Mouse (Mus musculus) ES-Bruce4 (cell line): Measurements from ENCODE around the gene Ankrd54. TPM values are rescaled to one million over a fixed set of nuclear protein-coding genes. Genes with fewer than 3 reads are reported as not detected.

ENCODE experiments used
- H3K27ac ChIP-seq: 2 replicates; pipeline ENCODE4 v1.5.1; 2012; ENCODE audit warnings: low read length, inconsistent platforms; ENCODE audit not compliant: insufficient read depth
- H3K27me3 ChIP-seq: 2 replicates; pipeline ENCODE4 v1.6.1; 2012; ENCODE audit warnings: mild to moderate bottlenecking, low read length, inconsistent platforms; ENCODE audit not compliant: control insufficient read depth, poor library complexity, insufficient read depth, severe bottlenecking
- H3K36me3 ChIP-seq: 2 replicates; pipeline ENCODE4 v1.6.1; 2012; ENCODE audit warnings: inconsistent platforms, mild to moderate bottlenecking, low read length, moderate library complexity; ENCODE audit not compliant: control insufficient read depth, poor library complexity, insufficient read depth, severe bottlenecking
- H3K4me1 ChIP-seq: one replicate; pipeline ENCODE4 v1.8.1; 2011; ENCODE audit warnings: low read length; ENCODE audit not compliant: control insufficient read depth, insufficient read depth
- H3K4me3 ChIP-seq: 2 replicates; pipeline ENCODE4 v1.5.1; 2011; ENCODE audit warnings: low read depth, mild to moderate bottlenecking, low read length
- H3K9ac ChIP-seq: 2 replicates; pipeline ENCODE4 v1.6.1; 2012; ENCODE audit warnings: low read depth, mild to moderate bottlenecking, inconsistent platforms; ENCODE audit not compliant: poor library complexity, severe bottlenecking
- H3K9me3 ChIP-seq: replicated peaks from 2 replicates; pipeline ENCODE4 v1.6.1; 2012; ENCODE audit warnings: mild to moderate bottlenecking, low read length, inconsistent platforms; ENCODE audit not compliant: control insufficient read depth, poor library complexity, insufficient read depth, severe bottlenecking
- CTCF ChIP-seq: IDR thresholded peaks from one replicate; pipeline ENCODE4 v1.8.1; 2011; ENCODE audit warnings: low read depth, low read length
- EP300 ChIP-seq: IDR thresholded peaks from 2 replicates; pipeline ENCODE4 v1.6.1; 2011; ENCODE audit warnings: low read depth, low read length; ENCODE audit not compliant: insufficient read depth
- POLR2A ChIP-seq: IDR thresholded peaks from one replicate; pipeline ENCODE4 v1.8.1; 2011; ENCODE audit warnings: low read length; ENCODE audit not compliant: insufficient read depth
- polyA plus RNA-seq: library from polyadenylated mRNA; stranded (reverse); fragments of >200 nt; gene quantifications from 2 replicates; pipeline ENCODE4 v1.2.4, GENCODE M21; 2011; ENCODE audit warnings: low read depth; ENCODE audit not compliant: missing spikeins, insufficient read depth, insufficient read length

Ankrd54 gene
- polyA plus RNA-seq, 1 experiment = 18.2 TPM

- no peak for TF ChIP-seq EP300
- TF ChIP-seq CTCF = no peak
- TF ChIP-seq POLR2A = no peak
- no peaks in the 10 kb centered on the region for H3K4me1 ChIP-seq
- H3K9me3 ChIP-seq = no peaks in the 10 kb centered on the region
- H3K27ac ChIP-seq = no peak overlapping the region
- H3K9ac ChIP-seq = peak overlapping the region; percentile 97
- H3K36me3 ChIP-seq = no peaks in the 10 kb centered on the region
- H3K27me3 ChIP-seq = no peaks in the 10 kb centered on the region
- no peak overlapping the region for H3K4me3 ChIP-seq
Observed at GRCm38 (mm10) chr15:79026511-79027290, 36.0 kb downstream of the Ankrd54 start.

- Histone ChIP-seq H3K9ac (peak overlapping the region; percentile 1; the same call in 1 of the 2 replicates), H3K4me3 (no peak overlapping the region), H3K9me3 (no peaks in the 10 kb centered on the region), H3K36me3 (no peaks in the 10 kb centered on the region), H3K27me3 (no peaks in the 10 kb centered on the region), H3K4me1 (no peaks in the 10 kb centered on the region), H3K27ac (no peak overlapping the region)
- TF ChIP-seq EP300 = no peak
- TF ChIP-seq CTCF = no peak
- no peak for TF ChIP-seq POLR2A
Observed at GRCm38 (mm10) chr15:79025687-79026308, 36.9 kb downstream of the Ankrd54 start.

GRCm38 (mm10) chr15:79023366-79023765 lies 39.3 kb downstream of the Ankrd54 start:
- H3K4me1 ChIP-seq = no peaks in the 10 kb centered on the region
- H3K36me3 ChIP-seq = no peaks in the 10 kb centered on the region
- H3K9me3 ChIP-seq = no peaks in the 10 kb centered on the region
- H3K27ac ChIP-seq = no peak overlapping the region
- H3K9ac ChIP-seq = no peak overlapping the region
- no peaks in the 10 kb centered on the region for H3K27me3 ChIP-seq
- TF ChIP-seq CTCF = no peak
- no peak for TF ChIP-seq POLR2A
- no peak for TF ChIP-seq EP300
- no peak overlapping the region for H3K4me3 ChIP-seq

- no peak overlapping the region for H3K27ac ChIP-seq
- no peaks in the 10 kb centered on the region for H3K9me3 ChIP-seq
- TF ChIP-seq POLR2A = no peak
- no peak for TF ChIP-seq EP300
- no peak for TF ChIP-seq CTCF
- H3K27me3 ChIP-seq = no peaks in the 10 kb centered on the region
- no peaks in the 10 kb centered on the region for H3K4me1 ChIP-seq
- no peaks in the 10 kb centered on the region for H3K36me3 ChIP-seq
- H3K9ac ChIP-seq = no peak overlapping the region
- H3K4me3 ChIP-seq = no peak overlapping the region
Observed at GRCm38 (mm10) chr15:79022671-79023230, 39.9 kb downstream of the Ankrd54 start.

GRCm38 (mm10) chr15:79018886-79019285 lies 43.8 kb downstream of the Ankrd54 start:
- TF ChIP-seq EP300 (no peak), CTCF (no peak)
- H3K9ac ChIP-seq = no peak overlapping the region
- H3K36me3 ChIP-seq = no peaks in the 10 kb centered on the region
- H3K27me3 ChIP-seq = no peaks in the 10 kb centered on the region
- H3K4me3 ChIP-seq = no peak overlapping the region
- no peaks in the 10 kb centered on the region for H3K9me3 ChIP-seq
- H3K4me1 ChIP-seq = no peaks in the 10 kb centered on the region
- no peak overlapping the region for H3K27ac ChIP-seq

GRCm38 (mm10) chr15:79018191-79018590 lies 44.5 kb downstream of the Ankrd54 start:
- no peak overlapping the region for H3K4me3 ChIP-seq
- no peak overlapping the region for H3K9ac ChIP-seq
- no peaks in the 10 kb centered on the region for H3K4me1 ChIP-seq
- H3K36me3 ChIP-seq = no peaks in the 10 kb centered on the region
- H3K27me3 ChIP-seq = no peaks in the 10 kb centered on the region
- H3K9me3 ChIP-seq = no peaks in the 10 kb centered on the region
- no peak overlapping the region for H3K27ac ChIP-seq
- TF ChIP-seq POLR2A (no peak), EP300 (no peak), CTCF (no peak)
